Mouse (Mus musculus): ENCODE data around the gene Olfr535.
"Not testable (repeated sequence)": the region's sequence is repeated elsewhere in the genome, so short reads cannot be mapped to it uniquely, and the experiment has no call there.

The Olfr535 gene

GRCm38 (mm10) chr7:140483916-140484315 lies at the start of gene Olfr535:
Gene Olfr535, plus strand, starts transcription at chr7:140484216.
- DNase-seq = no peak

DNA sequence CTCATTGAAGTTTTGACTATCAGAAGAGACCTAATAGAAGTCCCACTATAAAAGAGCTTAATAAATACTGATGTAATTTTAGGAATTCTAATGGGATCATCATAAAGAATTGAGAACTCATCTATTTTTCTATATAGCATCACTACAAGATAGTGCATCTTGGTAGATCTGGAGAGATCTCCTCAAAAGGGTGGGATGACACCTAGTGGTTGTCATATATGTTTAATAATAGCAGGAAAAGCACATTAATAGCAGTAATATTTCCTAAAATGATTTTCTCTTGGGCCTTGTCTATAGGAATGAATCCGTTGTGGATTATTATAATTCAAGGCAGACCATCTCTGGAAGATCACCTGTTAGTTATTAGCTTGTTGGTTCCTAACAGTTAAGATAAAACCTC lies 40.9 kb upstream of the Olfr535 start:
- no peak for DNase-seq

GRCm38 (mm10) chr7:140463070-140463469 lies 20.9 kb upstream of the Olfr535 start, which contains the start of gene Olfr533:
Gene Olfr533, plus strand, starts transcription at chr7:140463370.
- DNase-seq = not testable (repeated sequence)

- no peak for DNase-seq
Observed at GRCm38 (mm10) chr7:140477886-140478285, 6.1 kb upstream of the Olfr535 start.

GRCm38 (mm10) chr7:140478733-140479132 lies 5.3 kb upstream of the Olfr535 start:
- no peak for DNase-seq

GRCm38 (mm10) chr7:140488981-140489380 lies 5.0 kb downstream of the Olfr535 start:
- no peak for DNase-seq

DNA sequence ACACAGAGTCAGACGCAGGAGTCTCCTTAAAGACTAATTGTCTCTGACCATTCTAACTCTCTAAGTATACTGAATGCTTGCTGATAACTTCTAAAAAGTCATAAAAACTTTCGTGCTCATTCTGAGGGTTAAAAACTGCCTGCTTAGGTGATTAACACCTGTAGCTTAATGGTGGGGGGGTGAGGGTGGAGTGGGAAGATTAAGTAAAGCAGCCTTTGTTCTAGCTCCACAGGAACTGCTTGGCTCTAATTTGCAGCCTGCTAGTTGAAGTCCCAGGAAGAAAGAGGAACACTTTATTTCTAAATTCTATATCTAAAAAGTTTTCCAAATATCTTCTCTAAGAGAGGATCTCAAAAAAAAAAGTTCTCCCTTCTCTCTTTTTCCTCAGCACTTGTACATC lies 10.2 kb downstream of the Olfr535 start:
- DNase-seq = no peak

DNA sequence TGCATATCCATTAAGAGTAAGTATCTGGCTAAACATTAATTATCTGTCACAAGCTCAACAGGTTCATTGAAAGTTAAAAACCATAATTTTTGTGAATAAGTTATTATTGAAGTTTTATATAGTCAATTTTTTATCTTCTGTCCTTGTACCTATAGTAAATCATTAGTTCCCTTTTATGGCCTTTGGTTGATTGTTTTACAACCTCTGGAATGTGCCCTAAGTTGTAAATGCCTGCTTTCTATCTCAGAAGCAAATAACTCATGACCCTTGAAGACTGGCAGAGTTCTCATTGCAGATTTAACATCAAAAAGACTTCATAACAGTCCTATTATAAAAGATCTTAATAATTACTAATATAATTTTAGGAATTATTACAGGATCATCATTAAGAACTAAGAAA lies 10.7 kb downstream of the Olfr535 start:
- no peak for DNase-seq

GRCm38 (mm10) chr7:140507346-140508021 lies 23.5 kb downstream of the Olfr535 start, which contains the start of gene Olfr536:
Gene Olfr536, minus strand, starts transcription at chr7:140507396.
- peak; percentile 2 for DNase-seq

- no peak for DNase-seq
Observed at GRCm38 (mm10) chr7:140539746-140540145, 55.7 kb downstream of the Olfr535 start.

All from cerebellum, adult 11-12 months (tissue).